Mouse (Mus musculus): Measurements from ENCODE around the gene Pxmp4.

Gene Pxmp4

DNA sequence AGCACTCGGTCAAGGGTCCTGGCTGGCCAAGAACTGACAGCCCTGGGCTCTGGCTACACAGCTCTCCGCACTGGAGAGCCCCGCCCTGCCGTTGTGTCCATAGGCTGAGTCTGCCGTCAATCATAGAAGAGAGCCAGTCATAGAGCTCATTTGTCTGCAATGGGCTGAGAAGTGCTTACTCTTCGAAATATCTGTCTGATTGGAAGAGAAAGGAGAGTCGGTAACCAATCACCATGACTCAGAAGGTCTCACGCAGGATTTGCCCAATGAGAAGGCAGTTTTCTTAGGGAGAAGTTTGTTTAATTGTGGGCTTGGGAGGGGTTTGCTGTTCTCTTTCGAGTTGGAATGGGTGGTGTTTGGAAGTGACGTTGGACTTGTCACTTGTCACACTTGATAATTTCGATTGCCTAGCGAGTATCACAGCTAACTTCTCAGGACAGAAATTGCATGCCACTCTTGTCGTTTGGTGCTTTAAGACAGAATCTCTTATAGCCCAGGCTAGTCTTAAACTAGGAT is at the start of gene Pxmp4:
Gene Pxmp4, minus strand, starts transcription at position 71 of the 516 bp plus-strand sequence.
- peak; percentile 98 to 99 for DNase-seq (ENCODE audit: low spot score in 2 of 2)

DNA sequence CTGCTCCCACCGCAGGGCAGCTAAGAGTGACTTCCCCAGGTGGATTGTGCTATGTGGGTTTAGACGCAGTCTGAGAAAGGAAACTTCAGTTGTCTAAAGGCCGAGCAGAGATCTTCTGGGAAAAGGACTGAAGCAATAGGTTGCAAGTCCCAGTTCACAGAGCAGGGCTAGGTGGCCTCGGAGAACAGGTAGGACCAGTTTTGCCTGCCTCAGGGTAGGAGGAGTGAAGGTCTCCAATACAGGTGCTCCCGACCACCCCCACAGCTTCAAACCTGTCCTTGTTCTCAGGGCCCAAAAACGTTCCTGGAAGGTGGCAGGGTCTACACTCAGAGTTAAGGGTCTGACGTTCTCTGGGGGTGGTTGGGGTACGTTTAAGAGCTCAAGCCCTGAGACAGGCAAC is 47.9 kb upstream of the Pxmp4 start, which contains the start of gene Chmp4b:
Gene Chmp4b, plus strand, starts transcription at position 343 of the 400 bp plus-strand sequence.
- no peak for DNase-seq (ENCODE audit: low spot score in 2 of 2)

DNA sequence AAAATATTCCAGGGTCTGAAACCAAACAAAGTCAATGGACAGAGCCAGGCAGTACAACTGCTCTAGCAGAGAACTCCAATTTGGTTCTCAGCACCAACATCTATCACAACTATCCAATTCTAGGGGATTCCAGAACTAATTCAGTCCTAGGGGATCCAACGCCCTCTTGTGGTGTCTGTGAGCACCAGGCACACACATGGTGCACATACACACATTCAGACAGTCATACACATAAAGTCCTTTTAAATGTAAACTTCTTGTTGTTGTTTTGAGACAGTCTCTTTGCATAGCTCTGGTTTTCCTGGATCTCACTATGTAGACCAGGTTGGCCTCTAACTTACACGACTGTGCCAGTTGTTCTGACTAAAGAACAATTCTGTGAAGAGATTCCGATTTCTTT is 46.9 kb upstream of the Pxmp4 start:
- no peak for DNase-seq (ENCODE audit: low spot score in 2 of 2)

DNA sequence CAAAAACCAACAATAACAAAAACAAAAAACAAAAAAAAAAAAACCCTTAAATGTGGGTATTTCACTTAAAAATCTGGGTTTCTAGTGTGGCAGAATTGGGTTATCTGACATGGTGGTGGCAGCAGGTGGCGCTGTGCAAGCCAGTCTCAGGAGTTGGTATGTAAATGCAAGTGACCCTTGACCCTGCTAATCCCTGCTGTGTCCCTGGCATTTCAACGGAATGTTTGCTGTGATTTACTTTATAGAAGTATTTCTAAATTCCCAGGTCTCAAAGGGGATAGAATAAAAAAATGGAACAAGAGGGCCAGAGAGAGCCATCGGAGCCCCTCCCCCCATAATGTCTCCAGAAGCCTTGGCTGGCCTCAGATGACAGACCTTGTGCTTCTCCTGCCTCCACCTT is 44.6 kb upstream of the Pxmp4 start:
- no peak for DNase-seq (ENCODE audit: low spot score in 2 of 2)

DNA sequence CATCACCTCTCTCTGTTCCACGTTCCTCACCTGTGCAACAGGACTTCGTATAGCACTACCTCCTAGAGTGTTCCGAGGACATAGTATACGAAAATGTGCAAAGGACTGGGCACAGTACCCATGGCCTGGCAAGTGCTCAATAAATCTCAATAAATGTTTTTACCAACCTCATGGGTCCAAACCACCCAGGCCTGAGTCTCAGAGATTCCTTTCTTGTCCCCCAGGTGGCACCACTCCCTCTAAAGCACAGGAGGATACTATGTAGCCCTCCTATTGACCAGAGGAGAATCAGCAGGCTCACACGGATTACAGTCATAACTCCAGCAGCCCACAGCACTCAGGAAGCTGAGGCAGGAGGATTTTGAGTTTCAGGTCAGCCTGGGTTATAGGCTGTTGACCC is 43.1 kb upstream of the Pxmp4 start:
- no peak for DNase-seq (ENCODE audit: low spot score in 2 of 2)

- no peak for DNase-seq (ENCODE audit: low spot score in 2 of 2)
Observed at GRCm38 (mm10) chr2:154642712-154643385, 39.3 kb upstream of the Pxmp4 start.

GRCm38 (mm10) chr2:154642005-154642459 is 38.5 kb upstream of the Pxmp4 start:
- no peak for DNase-seq (ENCODE audit: low spot score in 2 of 2)

DNA sequence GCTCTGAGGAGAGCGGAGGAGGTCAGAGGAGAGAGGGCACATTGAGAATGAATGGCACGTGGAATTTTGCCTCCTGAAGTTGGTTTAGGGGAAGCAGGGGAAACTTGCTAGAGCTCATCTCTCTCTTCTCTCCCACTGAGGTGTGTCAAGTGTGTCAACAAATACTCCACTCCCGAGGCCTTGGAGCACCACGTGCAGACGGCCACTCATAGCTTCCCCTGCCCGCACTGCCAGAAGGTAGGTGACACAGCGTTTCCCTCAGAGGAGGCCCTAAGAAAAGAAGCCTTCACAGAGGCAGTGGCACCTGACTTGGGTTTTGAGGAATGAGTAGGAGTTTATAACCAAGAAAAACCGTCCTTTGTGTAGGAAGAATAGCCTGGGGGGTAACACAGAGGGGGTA is 37.7 kb upstream of the Pxmp4 start:
- DNase-seq (ENCODE audit: low spot score in 2 of 2) = no peak

- no peak for DNase-seq (ENCODE audit: low spot score in 2 of 2)
Observed at GRCm38 (mm10) chr2:154639115-154639514, 35.6 kb upstream of the Pxmp4 start.

DNA sequence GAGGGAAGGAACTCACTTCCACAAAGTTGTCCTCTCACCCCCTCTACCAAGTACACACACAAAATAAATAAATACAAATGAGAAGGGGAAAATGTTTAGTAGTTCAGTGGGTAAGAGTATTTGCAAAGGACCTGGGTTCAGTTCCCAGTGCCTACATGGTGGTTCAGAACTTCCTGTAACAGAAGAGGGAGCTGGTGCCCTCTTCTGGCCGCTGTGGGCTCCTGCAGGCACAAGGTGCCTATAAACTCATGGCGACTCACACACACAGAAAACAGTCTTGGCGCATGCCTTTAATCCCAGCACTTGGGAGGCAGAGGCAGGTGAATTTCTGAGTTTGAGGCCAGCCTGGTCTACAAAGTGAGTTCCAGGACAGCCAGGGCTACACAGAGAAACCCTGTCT is 35.0 kb upstream of the Pxmp4 start:
- DNase-seq (ENCODE audit: low spot score in 2 of 2) = no peak

DNA sequence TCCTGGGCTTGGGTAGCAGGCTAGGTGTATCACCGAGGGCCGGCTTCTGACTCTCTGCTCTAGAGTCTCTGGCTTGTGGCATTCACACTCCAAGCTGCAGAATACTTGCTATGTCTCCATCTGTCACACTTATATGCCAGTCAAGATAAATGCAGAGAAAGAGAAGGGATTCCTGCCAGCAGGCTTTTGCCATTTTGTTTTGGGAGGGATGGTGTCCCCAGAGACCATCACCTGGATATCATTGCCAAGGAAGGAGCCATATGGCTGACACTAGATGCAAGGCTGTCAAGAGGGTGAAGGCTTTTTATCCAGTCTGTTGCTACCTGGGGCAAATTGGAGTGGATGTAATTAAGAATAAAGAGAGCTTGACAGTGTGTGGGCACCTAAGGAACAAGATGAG is 32.3 kb upstream of the Pxmp4 start:
- DNase-seq (ENCODE audit: low spot score in 2 of 2) = no peak

DNA sequence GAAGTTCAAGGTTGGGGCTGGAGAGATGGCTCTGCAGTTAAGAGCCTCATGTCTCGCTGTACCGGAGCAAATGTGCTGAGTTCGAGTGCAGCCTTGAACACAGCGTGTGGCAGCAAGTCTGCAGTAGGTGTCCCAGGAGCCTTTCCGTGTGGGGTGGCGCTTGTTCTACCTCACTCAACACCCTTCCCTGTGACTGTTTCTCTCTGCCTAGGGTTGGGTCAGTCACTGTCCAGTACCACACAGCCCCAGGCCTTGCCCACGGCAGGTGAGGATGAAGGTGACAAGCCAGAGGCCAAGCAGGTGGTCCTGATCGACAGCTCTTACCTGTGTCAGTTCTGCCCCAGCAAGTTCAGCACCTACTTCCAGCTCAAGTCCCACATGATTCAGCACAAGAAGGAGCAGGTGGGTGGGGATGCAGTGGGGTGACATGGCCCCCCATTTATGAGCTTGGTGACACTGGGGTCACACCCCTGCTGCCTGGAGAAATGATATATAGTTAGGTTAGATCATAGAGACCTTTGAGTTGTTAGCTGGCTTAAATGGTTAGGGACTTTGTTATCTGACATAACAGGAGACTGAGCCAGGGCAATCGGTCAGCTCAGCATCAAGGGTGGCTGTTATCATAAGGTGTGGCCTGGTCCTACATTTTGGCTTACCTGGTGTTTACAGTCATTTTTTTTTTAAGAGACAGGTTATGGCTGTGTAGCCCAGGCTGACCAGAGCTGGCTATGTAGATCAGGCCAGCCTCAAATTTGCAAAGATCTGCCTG is 30.6 kb upstream of the Pxmp4 start:
- no peak for DNase-seq (ENCODE audit: low spot score in 2 of 2)

- no peak for DNase-seq (ENCODE audit: low spot score in 2 of 2)
Observed at GRCm38 (mm10) chr2:154633039-154633742, 29.7 kb upstream of the Pxmp4 start.

GRCm38 (mm10) chr2:154632203-154632780 is 28.8 kb upstream of the Pxmp4 start:
- DNase-seq (ENCODE audit: low spot score in 2 of 2) = no peak

DNA sequence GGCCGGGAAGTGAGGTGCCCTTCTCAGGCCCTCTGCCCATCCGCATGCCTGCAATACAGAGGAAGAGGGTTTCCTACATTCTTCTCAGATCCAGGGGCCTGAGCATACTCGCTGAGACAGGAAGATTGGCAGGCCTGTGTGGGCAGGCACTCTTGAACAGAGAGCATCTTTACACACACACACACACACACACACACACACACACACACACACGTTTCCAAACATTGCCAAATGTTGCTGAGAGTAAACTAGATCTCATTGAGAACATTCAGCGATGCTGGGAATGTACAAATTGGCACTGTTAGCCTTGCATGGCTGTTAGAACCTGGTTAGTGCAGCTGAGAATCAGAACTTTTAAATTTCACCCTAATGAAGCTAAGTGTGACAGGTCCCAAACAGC is 27.0 kb upstream of the Pxmp4 start:
- DNase-seq (ENCODE audit: low spot score in 2 of 2) = no peak

DNA sequence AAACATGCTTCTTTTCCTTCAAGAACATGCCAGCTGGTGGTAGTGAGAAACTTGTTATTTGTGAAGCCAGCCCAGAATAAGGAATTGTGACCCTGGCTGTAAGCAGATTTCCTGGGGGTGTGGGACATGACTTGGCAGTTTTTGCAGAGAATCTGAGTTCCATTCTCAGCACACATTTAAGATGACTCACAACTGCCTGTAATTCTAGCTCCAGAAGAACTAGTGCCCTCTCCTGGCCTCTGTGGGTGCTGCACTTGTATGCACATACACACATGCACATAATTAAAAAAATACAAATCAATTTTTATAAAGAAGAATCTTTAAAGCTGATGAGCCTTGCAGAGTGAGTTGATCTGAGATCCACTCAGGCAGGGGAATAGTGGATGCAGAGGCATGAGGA is 20.6 kb upstream of the Pxmp4 start:
- DNase-seq (ENCODE audit: low spot score in 2 of 2) = no peak

DNA sequence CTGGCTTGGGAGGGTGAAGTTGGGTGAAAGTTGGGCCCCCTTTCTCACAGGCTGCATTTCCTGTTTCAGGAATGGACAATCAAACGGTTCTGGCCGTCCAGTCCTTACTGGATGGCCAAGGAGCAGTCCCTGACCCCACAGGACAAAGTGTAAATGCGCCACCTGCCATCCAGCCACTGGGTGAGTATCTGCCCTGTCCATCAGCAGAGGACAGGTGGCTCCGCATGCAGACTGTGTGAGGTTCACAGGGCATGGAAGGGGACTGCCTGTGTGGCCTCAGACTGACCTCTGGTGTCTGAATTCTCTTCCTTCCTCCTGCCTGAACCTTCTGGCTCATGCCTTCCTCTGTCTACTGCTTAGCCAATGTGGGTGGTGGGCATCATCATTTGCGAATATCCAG is 18.2 kb upstream of the Pxmp4 start:
- DNase-seq (ENCODE audit: low spot score in 2 of 2) = no peak

- DNase-seq (ENCODE audit: low spot score in 2 of 2) = no peak
Observed at GRCm38 (mm10) chr2:154617061-154617460, 13.6 kb upstream of the Pxmp4 start.

GRCm38 (mm10) chr2:154615674-154616073 is 12.2 kb upstream of the Pxmp4 start:
- DNase-seq (ENCODE audit: low spot score in 2 of 2) = no peak

GRCm38 (mm10) chr2:154614841-154615576 is 11.5 kb upstream of the Pxmp4 start:
- DNase-seq (ENCODE audit: low spot score in 2 of 2) = no peak
